Mouse (Mus musculus) frontal cortex, postnatal 10 days (tissue): ENCODE results near the gene Ints3.

ENCODE experiments used
- DNase-seq, 2 experiments: peaks; one replicate each; pipeline ENCODE4 v3.0.0; 2022; ENCODE audit warnings: low spot score in 2 of 2, mixed read lengths in 1 of 2

Ints3 gene

GRCm38 (mm10) chr3:90433381-90434020, at the start of gene Ints3:
Gene Ints3 (minus strand): TSS chr3:90433622.
- peak; percentile 100 for DNase-seq

GRCm38 (mm10) chr3:90475831-90476611, 42.6 kb upstream of the Ints3 start, which contains the start of gene Ilf2:
Gene Ilf2 (plus strand): TSS chr3:90476126.
- DNase-seq: peak; percentile 96 to 97

DNA sequence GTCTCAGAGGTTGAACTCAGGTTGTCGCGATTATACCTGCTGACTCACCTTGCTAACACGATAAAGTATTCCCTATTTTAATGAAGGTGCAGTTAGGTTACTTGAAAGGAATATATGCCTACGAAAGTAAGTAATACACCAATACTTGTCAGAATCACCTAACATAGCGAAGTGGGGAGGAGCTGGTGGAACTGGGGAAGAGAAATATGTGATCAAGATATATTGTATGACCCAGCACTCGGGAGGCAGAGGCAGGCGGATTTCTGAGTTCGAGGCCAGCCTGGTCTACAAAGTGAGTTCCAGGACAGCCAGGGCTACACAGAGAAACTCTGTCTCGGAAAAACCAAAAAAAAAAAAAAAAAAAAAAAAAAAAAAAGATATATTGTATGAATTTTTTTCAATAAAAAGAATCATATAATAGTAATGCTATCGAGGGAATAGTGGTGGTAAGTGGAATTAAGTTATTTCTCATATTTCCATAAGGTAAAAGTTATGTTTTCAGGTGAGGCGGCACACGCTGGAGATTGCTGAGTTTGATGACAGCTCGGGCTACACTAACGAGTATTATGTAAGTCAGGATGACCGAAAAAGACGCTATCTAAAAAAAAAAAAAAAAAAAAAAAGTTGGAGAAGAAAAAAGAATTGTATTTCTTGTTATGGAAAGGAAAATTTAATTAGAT, 41.9 kb upstream of the Ints3 start:
- DNase-seq: no peak

GRCm38 (mm10) chr3:90472213-90472612, 38.8 kb upstream of the Ints3 start:
- DNase-seq: no peak

GRCm38 (mm10) chr3:90467618-90468300, 34.3 kb upstream of the Ints3 start:
- DNase-seq: no peak

GRCm38 (mm10) chr3:90466311-90466766, 32.9 kb upstream of the Ints3 start:
- DNase-seq: peak in 1 of 2 experiments; percentile 43

DNA sequence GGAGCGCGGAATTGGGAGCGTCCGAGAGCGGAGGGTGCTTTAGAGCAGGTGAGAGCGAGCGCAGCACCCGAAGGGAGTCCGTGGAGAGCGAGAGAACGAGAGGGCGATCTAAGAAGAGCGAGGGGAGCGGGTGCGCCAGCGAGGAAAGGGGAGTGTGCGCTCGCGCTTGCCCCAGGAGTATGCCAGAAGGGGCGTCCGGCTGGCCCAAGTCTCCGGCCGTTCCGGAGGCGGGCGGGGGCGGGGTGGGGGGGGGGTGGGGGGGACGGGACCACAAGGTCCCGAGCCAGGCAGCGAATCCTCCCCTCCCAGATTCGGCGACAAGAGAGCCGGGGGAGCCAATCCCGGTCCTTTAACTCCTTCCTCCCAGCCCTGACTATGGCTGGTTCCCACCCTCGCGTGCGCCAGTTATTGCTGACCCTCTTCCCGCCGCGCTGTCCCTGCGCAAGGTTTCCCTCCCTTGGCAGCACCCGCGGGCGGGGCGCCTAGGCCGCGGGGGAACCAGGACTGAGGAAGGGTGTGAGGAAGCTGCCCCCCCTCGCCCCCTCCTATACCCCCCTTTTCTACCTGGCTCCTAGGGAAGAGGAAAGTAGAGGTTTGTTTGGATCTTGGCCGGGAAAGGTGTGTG, 32.4 kb upstream of the Ints3 start, which contains the start of gene Npr1:
Npr1 (minus strand) TSS at position 181 of the 625 bp plus-strand sequence.
- DNase-seq: no peak

GRCm38 (mm10) chr3:90465081-90465685, 31.8 kb upstream of the Ints3 start:
- no peak for DNase-seq

DNA sequence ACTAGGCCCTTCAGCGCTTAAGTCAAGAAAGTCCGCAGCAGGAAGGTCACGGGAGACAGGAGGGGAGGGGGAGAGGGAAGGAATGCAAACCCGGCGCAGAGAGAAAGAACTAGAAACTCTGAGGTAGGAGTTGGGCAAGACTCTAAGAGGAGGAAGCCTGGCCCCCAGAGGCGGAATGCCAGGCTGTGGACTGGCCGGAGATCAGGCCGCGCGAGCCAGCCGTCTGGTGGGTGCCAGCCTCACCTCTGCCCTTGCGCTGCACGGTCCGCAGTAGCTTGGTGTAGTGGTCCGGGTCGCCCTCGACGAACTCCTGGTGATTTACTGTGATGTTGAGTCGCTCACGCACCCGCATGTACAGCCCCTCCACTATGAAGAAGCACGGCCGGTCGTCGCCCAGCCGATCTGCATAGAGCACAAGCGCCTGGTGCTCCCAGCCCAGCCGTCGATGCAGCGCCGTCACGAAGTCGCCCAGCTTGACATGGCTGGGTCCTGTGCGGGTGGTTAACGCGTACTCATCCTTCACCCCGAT, 31.2 kb upstream of the Ints3 start:
- no peak for DNase-seq

GRCm38 (mm10) chr3:90462579-90462978, 29.2 kb upstream of the Ints3 start:
- DNase-seq: no peak

- no peak for DNase-seq
Observed at GRCm38 (mm10) chr3:90461935-90462334, 28.5 kb upstream of the Ints3 start.

GRCm38 (mm10) chr3:90460315-90460714, 26.9 kb upstream of the Ints3 start:
- DNase-seq: no peak

DNA sequence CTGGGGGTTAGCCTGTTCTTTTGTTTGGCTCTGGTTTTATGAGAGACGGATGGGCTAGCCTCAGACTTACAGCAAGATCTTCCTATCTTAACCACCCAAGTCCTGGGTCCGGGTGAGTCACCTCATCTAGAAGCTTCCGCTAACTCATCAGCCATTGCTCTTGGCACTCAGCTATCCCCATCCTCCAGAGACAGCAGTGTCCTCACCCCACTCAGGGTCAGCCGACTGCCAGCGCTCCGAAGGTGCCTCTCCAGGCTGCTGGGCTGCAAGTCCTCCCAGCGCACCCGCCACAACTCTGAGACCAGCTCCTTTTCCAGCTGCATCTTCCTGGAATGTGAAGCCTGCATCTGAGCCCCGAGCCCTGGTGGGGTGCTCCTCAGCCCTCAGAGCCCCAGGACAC, 26.3 kb upstream of the Ints3 start:
- DNase-seq: no peak

GRCm38 (mm10) chr3:90454931-90455330, 21.5 kb upstream of the Ints3 start:
- no peak for DNase-seq

DNA sequence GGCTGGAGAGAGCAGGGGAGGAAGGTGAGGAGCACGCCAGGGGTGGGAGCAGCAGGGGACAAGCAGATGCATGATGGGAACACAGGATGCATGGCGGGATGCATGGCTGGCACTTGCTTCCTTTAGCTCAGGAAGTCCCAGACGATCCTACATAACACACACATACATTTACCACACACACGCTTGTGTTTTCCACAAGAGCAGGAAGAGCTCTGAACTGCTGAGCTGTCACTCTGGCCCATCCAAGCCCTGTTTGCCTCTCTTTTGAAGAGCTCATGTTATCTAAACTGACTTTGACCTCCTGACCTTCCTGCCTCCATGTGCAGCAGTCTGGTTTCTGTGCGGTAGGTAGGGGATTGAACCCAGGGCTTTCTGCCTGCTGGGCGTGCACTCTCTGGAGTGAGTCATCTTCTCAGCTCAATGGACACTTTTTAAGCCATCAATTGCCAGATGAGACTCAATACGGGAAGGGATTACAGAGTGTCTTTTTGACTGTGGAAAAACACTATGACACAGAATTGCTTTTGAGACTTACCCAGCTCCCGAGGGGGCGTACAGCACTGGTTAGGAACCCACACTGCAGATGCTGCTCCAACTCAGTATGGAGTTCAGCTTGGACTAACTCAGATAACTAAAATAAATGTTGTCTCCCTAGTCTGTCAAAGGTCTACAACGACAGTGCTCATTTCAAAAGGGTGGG, 18.1 kb upstream of the Ints3 start:
- no peak for DNase-seq

DNA sequence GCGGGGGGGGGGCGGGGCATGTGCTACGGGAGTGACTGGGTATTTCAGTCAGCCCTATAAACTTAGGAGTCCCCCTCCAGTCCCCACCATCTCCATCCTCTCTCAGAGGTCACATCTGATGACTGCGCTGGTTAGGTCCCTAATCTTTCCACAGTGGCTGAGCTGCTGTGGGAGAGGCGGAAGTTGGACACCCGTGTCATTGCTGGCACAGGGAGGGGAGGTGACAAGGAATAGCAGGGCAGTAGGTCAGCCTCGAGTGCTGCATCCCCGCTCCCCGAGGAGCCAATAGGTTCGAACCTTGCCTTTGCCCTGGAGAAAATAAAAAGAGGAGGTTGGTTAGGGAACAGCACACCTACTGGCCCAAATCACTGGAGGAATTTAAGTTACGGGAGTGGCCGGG, 17.5 kb upstream of the Ints3 start:
- DNase-seq: no peak

DNA sequence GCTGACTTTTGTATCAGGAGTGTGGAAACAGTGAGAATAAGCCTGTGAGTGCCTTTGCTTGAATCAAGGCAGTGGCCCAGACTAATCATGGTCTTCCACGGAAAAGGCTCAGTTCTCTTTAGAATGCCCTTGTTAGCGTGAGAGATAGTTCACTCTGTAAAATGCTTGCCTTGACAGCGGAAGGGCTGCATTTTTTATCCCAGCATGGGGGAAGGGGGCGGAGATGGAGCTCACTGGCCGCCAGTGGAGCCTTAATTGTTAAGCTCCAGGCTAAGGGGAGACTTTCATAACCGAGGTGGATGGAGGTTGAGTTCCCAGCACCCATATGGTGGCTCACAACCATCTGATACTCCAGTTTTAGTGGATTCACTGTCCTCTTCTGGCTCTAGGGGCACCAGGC, 15.2 kb upstream of the Ints3 start:
- DNase-seq: no peak

DNA sequence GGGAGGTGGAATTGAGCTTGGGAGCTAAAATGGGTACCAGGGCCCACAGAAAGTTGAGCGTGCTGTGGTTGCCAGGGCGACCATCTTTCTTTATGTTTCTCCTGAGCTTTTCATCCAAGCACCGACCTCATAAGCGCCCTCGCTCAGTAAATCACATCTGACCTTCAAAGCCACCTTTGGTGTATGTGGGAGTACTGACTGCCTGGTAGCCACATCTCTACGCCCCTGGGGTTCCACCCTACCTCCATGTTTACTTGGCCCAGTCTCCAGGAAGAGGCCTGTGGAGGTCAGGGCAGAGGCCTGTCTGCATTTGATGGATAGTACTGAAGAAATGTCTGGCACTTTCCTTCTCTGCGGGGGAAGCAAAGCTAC, 13.7 kb upstream of the Ints3 start:
- peak in 1 of 2 experiments; percentile 20 for DNase-seq

GRCm38 (mm10) chr3:90446389-90447122, 13.1 kb upstream of the Ints3 start:
- peak; percentile 77 for DNase-seq
